Mouse (Mus musculus) liver, postnatal 0 days (tissue): ENCODE data around the gene Slc44a1. TPM values are rescaled to one million over a fixed set of nuclear protein-coding genes. Genes with fewer than 3 reads are reported as not detected.
A peak's percentile ranks its signal among the peaks of the same experiment; 100 is the strongest.

Experiments
- ATAC-seq: fragments of 200-750 bp; cut with Nextera tagmentation; 2 replicates; pipeline ENCODE4 v1.8.0; 2017; ENCODE audit warnings: mild to moderate bottlenecking, moderate library complexity
- DNase-seq: peaks from one replicate; pipeline ENCODE4 v3.0.0-alpha.2; 2016
- H3K27ac ChIP-seq: fragments of 300-500 bp; sonication (generic); 2 replicates; pipeline ENCODE4 v1.5.1; 2014; ENCODE audit warnings: antibody characterized with exemption, moderate library complexity, mild to moderate bottlenecking, low read depth
- H3K27me3 ChIP-seq: fragments of 300-500 bp; sonication (generic); 2 replicates; pipeline ENCODE4 v1.6.1; 2014; ENCODE audit warnings: low read length, control low read depth, mixed read lengths; ENCODE audit not compliant: insufficient read depth
- H3K36me3 ChIP-seq: fragments of 300-500 bp; sonication (generic); replicated peaks from 2 replicates; pipeline ENCODE4 v1.6.1; 2014; ENCODE audit warnings: mild to moderate bottlenecking, control low read depth, low read length, moderate library complexity, mixed read lengths; ENCODE audit not compliant: insufficient read depth
- H3K4me1 ChIP-seq: fragments of 300-500 bp; sonication (generic); 2 replicates; pipeline ENCODE4 v1.6.1; 2014; ENCODE audit warnings: antibody characterized with exemption, mild to moderate bottlenecking, control low read depth; ENCODE audit not compliant: insufficient read depth
- H3K4me2 ChIP-seq: fragments of 300-500 bp; sonication (generic); 2 replicates; pipeline ENCODE4 v1.6.1; 2014; ENCODE audit warnings: low read depth, mild to moderate bottlenecking, low read length, moderate library complexity, mixed read lengths
- H3K4me3 ChIP-seq: fragments of 300-500 bp; sonication (generic); 2 replicates; pipeline ENCODE4 v1.5.1; 2014; ENCODE audit warnings: low read depth, low read length
- H3K9ac ChIP-seq: fragments of 300-500 bp; sonication (generic); replicated peaks from 2 replicates; pipeline ENCODE4 v1.6.1; 2014; ENCODE audit warnings: mild to moderate bottlenecking, moderate library complexity
- H3K9me3 ChIP-seq: fragments of 300-500 bp; sonication (generic); 2 replicates; pipeline ENCODE4 v1.6.1; 2016; ENCODE audit warnings: mild to moderate bottlenecking, control low read depth, low read length, mixed read lengths
- CTCF ChIP-seq: sonication (generic); IDR thresholded peaks from 2 replicates; pipeline ENCODE4 v1.5.1; 2016; ENCODE audit warnings: antibody characterized with exemption, low read depth
- EP300 ChIP-seq: IDR thresholded peaks from 2 replicates; pipeline ENCODE4 v1.6.1; 2016; ENCODE audit warnings: antibody characterized with exemption, low read depth, mild to moderate bottlenecking
- WGBS: fragments of 180-500 bp; shearing (Covaris S2); extraction: QIAGEN DNeasy Blood & Tissue Kit; methylation state at CpG from one replicate; pipeline ENCODE4 v1.1.7; 2014; ENCODE audit not compliant: insufficient replicate concordance; 5-methylcytosine and 5-hydroxymethylcytosine counted together
- polyA plus RNA-seq: library from polyadenylated mRNA; unstranded; fragments of >200 nt; fragmentation: Nextera tagmentation; extraction: Ambion mirVana; gene quantifications from 2 replicates; pipeline ENCODE4 v1.2.1, GENCODE M21; 2015

The Slc44a1 gene
- polyA plus RNA-seq, 1 experiment from 2014 or later = 11.6 TPM

- no peak for TF ChIP-seq EP300
- TF ChIP-seq CTCF = peak; percentile 61
- DNase-seq (peak; percentile 27), ATAC-seq (peak; percentile 87)
- WGBS = 34% methylated on average over 4 of the region's 4 CpGs
- Histone ChIP-seq H3K9ac (no peak overlapping the region), H3K4me3 (no peak overlapping the region), H3K27me3 (no peaks in the 10 kb centered on the region), H3K27ac (no peak overlapping the region), H3K4me2 (no peak overlapping the region), H3K36me3 (no peaks in the 10 kb centered on the region), H3K4me1 (peaks cover 3% of the 10 kb centered on the region; the same call in 1 of the 2 replicates), H3K9me3 (no peaks in the 10 kb centered on the region)
These were observed 11.7 kb downstream of the Slc44a1 start for GRCm38 (mm10) chr4:53451887-53452286.

DNA sequence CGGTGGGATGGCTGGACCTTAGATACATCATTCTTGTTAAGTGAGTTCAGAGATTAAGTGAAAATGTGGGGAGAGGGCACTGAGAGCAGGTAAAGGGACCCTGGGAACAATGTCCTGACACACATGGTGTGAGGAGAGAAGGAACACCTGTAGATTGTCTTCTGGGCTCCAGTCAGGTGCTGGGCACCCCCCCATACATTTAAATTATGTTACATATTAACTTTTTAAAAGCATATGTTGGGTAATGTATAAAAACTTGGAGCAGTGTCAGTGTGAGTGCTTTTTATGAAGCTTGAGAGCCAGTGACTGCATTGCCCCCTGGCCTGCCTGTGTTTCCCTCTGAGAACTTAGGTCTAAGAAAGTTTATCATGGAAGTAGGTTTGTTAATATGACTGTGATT is 12.2 kb downstream of the Slc44a1 start:
- ATAC-seq (no peak), DNase-seq (no peak)
- H3K9ac ChIP-seq = no peak overlapping the region
- H3K9me3 ChIP-seq = no peaks in the 10 kb centered on the region
- peaks cover 3% of the 10 kb centered on the region; the same call in 1 of the 2 replicates for H3K4me1 ChIP-seq
- no peak overlapping the region for H3K4me2 ChIP-seq
- WGBS = 62% methylated on average over 1 of the region's 1 CpGs
- no peak overlapping the region for H3K27ac ChIP-seq
- no peaks in the 10 kb centered on the region for H3K27me3 ChIP-seq
- H3K36me3 ChIP-seq = no peaks in the 10 kb centered on the region
- no peak for TF ChIP-seq EP300
- TF ChIP-seq CTCF = no peak
- H3K4me3 ChIP-seq = no peak overlapping the region

GRCm38 (mm10) chr4:53452976-53453889 is 13.0 kb downstream of the Slc44a1 start:
- Histone ChIP-seq H3K4me2 (no peak overlapping the region), H3K9ac (no peak overlapping the region; the same call in 1 of the 2 replicates), H3K27ac (no peak overlapping the region), H3K9me3 (no peaks in the 10 kb centered on the region), H3K27me3 (no peaks in the 10 kb centered on the region), H3K4me3 (no peak overlapping the region), H3K4me1 (peaks cover 3% of the 10 kb centered on the region; the same call in 1 of the 2 replicates), H3K36me3 (no peaks in the 10 kb centered on the region)
- DNase-seq (no peak), ATAC-seq (no peak)
- WGBS = 71% methylated on average over 10 of the region's 10 CpGs
- TF ChIP-seq EP300 (no peak), CTCF (no peak)

DNA sequence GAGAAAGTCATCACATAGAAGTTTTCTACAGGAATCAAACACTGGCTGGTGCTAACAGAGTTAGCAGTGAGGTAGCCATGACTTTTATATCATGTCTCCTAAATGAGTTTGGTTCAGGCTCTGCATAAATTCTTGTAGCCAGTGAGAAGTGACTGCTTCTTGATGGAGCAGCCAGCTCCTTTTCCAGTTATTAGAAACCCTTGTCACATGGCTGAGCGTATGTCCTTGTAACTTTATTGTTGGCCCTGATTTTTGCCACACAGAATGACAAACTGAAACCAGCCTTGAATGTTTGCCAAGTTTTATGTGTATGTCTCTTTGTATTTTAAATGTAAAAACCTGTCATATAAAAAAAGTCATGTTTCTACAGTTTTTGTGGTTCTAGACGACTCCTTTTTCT is 15.7 kb downstream of the Slc44a1 start:
- no peaks in the 10 kb centered on the region for H3K27me3 ChIP-seq

DNA sequence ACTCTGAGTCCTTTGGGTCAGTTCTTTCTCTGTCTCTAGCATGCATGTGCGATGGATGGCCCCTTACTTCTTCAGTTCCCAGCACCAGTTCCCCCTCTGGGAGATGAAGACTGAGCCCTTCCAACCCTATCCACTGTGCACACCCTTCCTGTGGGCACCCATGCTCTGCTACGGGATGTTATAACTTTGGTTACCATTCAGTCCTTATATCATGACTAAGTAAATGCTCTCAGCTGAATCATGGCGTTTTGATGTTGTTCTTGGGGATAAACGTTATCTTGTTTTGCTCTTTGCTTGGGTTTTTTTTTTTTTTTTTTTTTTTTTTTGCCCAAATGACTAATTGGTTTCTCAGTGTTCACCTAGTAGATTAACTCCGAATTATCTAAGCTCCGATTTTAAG is 16.4 kb downstream of the Slc44a1 start:
- Histone ChIP-seq H3K9ac (no peak overlapping the region), H3K9me3 (no peaks in the 10 kb centered on the region), H3K27ac (no peak overlapping the region), H3K4me1 (peaks cover 3% of the 10 kb centered on the region; the same call in 1 of the 2 replicates), H3K4me3 (no peak overlapping the region), H3K27me3 (no peaks in the 10 kb centered on the region), H3K36me3 (0 out of 2 replicates have a peak, but pooled peaks cover 2% of the 10 kb centered on the region), H3K4me2 (no peak overlapping the region)
- peak; percentile 41; the same call in 1 of the 2 replicates for TF ChIP-seq EP300
- TF ChIP-seq CTCF = no peak
- DNase-seq (no peak), ATAC-seq (no peak)
- WGBS = 66% methylated on average over 6 of the region's 6 CpGs

More for the DNA sequence above, 15.7 kb downstream of the Slc44a1 start:
- DNase-seq (no peak), ATAC-seq (no peak)
- Histone ChIP-seq H3K4me1 (peaks cover 3% of the 10 kb centered on the region; the same call in 1 of the 2 replicates), H3K36me3 (0 out of 2 replicates have a peak, but pooled peaks cover 2% of the 10 kb centered on the region), H3K9ac (no peak overlapping the region), H3K9me3 (no peaks in the 10 kb centered on the region), H3K4me2 (no peak overlapping the region), H3K27ac (no peak overlapping the region), H3K4me3 (no peak overlapping the region)
- no peak for TF ChIP-seq CTCF
- 76% methylated on average over 2 of the region's 2 CpGs for WGBS

GRCm38 (mm10) chr4:53458503-53458902 is 18.3 kb downstream of the Slc44a1 start:
- 0 out of 2 replicates have a peak, but pooled peaks cover 2% of the 10 kb centered on the region for H3K36me3 ChIP-seq
- no peak overlapping the region for H3K27ac ChIP-seq
- no peak for ATAC-seq
- no peak for TF ChIP-seq EP300
- TF ChIP-seq CTCF = no peak
- DNase-seq = no peak
- no peak overlapping the region for H3K4me3 ChIP-seq
- no peak overlapping the region for H3K9ac ChIP-seq
- 67% methylated on average over 3 of the region's 3 CpGs for WGBS
- peaks cover 3% of the 10 kb centered on the region; the same call in 1 of the 2 replicates for H3K4me1 ChIP-seq
- H3K4me2 ChIP-seq = no peak overlapping the region
- no peaks in the 10 kb centered on the region for H3K27me3 ChIP-seq
- H3K9me3 ChIP-seq = no peaks in the 10 kb centered on the region
